Mouse (Mus musculus): ENCODE data around the gene Sap30l. TPM values are rescaled to one million over a fixed set of nuclear protein-coding genes. Genes with fewer than 3 reads are reported as not detected.

The Sap30l gene
- total RNA-seq, 2 experiments from 2014 or later, result 45.3 to 49.8 TPM

Other genes starting within 250 kb of the Sap30l start
- gene Galnt10, start 156.2 kb upstream of the Sap30l start, total RNA-seq (2021), result 10 to 100 TPM; 44.5 to 46.2 TPM
- 10 to 100 TPM; 21.4 to 25.6 TPM for gene Hand1, start 31.2 kb downstream of the Sap30l start, total RNA-seq (2021)
- gene Larp1, start 207.4 kb downstream of the Sap30l start, total RNA-seq (2021), result 100 to 1,000 TPM; 103 to 106 TPM